Mouse (Mus musculus) midbrain, embryonic 16.5 days (tissue): ENCODE data around the gene Gm21738. TPM values are rescaled to one million over a fixed set of nuclear protein-coding genes. Genes with fewer than 3 reads are reported as not detected.
"Not testable (repeated sequence)": the region's sequence is repeated elsewhere in the genome, so short reads cannot be mapped to it uniquely, and the experiment has no call there.

ENCODE experiments used
- ATAC-seq: fragments of 200-750 bp; cut with Nextera tagmentation; 2 replicates; pipeline ENCODE4 v1.8.0; 2017; ENCODE audit warnings: moderate TSS enrichment
- H3K27ac ChIP-seq: fragments of 300-500 bp; sonication (generic); 2 replicates; pipeline ENCODE4 v1.5.1; 2014; ENCODE audit warnings: mild to moderate bottlenecking, low read length, mixed read lengths
- H3K27me3 ChIP-seq: fragments of 300-500 bp; sonication (generic); 2 replicates; pipeline ENCODE4 v1.6.1; 2014; ENCODE audit warnings: low read depth, low read length, mixed read lengths; ENCODE audit not compliant: control insufficient read depth, insufficient read depth
- H3K36me3 ChIP-seq: fragments of 300-500 bp; sonication (generic); 2 replicates; pipeline ENCODE4 v1.6.1; 2014; ENCODE audit warnings: mild to moderate bottlenecking, low read length, moderate library complexity, mixed read lengths; ENCODE audit not compliant: control insufficient read depth, insufficient read depth
- H3K4me1 ChIP-seq: fragments of 300-500 bp; sonication (generic); 2 replicates; pipeline ENCODE4 v1.6.1; 2014; ENCODE audit warnings: mild to moderate bottlenecking, low read length, mixed read lengths; ENCODE audit not compliant: control insufficient read depth, insufficient read depth
- H3K4me2 ChIP-seq: fragments of 300-500 bp; sonication (generic); 2 replicates; pipeline ENCODE4 v1.6.1; 2014; ENCODE audit warnings: mild to moderate bottlenecking, low read length, mixed read lengths
- H3K4me3 ChIP-seq: fragments of 300-500 bp; sonication (generic); 2 replicates; pipeline ENCODE4 v1.5.1; 2014; ENCODE audit warnings: low read depth, mild to moderate bottlenecking, low read length, moderate library complexity, mixed read lengths
- H3K9ac ChIP-seq: fragments of 300-500 bp; sonication (generic); 2 replicates; pipeline ENCODE4 v1.6.1; 2014; ENCODE audit warnings: low read depth, low read length, mixed read lengths
- H3K9me3 ChIP-seq: fragments of 300-500 bp; sonication (generic); replicated peaks from 2 replicates; pipeline ENCODE4 v1.6.1; 2014; ENCODE audit warnings: mild to moderate bottlenecking, low read length, mixed read lengths; ENCODE audit not compliant: control insufficient read depth, poor library complexity, severe bottlenecking
- WGBS: fragments of 180-500 bp; shearing (Covaris S2); extraction: QIAGEN DNeasy Blood & Tissue Kit; methylation state at CpG from one replicate; pipeline ENCODE4 v1.1.7; 2014; 5-methylcytosine and 5-hydroxymethylcytosine counted together
- polyA plus RNA-seq: library from polyadenylated mRNA; unstranded; fragments of >200 nt; fragmentation: Nextera tagmentation; extraction: Ambion mirVana; gene quantifications from 2 replicates; pipeline ENCODE4 v1.2.1, GENCODE M21; 2015

The Gm21738 gene
- polyA plus RNA-seq, result 0.67 and 1.5 TPM in 2 replicates

DNA sequence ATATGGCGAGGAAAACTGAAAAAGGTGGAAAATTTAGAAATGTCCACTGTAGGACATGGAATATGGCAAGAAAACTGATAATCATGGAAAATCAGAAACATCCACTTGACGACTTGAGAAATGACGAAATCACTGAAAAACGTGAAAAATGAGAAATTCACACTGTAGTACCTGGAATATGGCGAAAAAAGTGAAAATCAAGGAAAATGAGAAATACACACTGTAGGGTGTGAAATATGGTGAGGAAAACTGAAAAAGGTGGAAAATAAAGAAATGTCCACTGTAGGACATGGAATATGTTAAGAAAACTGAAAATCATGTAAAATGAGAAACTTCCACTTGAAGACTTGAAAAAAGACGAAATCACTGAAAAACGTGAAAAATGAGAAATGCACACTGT lies at the start of gene Gm21738:
TSS of gene Gm21738 (minus strand) at position 101 of the 400 bp plus-strand sequence.
- ATAC-seq, H3K4me3 ChIP-seq, H3K4me1 ChIP-seq, H3K27me3 ChIP-seq, H3K9me3 ChIP-seq, H3K27ac ChIP-seq, H3K36me3 ChIP-seq, H3K4me2 ChIP-seq, H3K9ac ChIP-seq: not testable (repeated sequence)
- 80% methylated on average over 7 of the region's 7 CpGs for WGBS

DNA sequence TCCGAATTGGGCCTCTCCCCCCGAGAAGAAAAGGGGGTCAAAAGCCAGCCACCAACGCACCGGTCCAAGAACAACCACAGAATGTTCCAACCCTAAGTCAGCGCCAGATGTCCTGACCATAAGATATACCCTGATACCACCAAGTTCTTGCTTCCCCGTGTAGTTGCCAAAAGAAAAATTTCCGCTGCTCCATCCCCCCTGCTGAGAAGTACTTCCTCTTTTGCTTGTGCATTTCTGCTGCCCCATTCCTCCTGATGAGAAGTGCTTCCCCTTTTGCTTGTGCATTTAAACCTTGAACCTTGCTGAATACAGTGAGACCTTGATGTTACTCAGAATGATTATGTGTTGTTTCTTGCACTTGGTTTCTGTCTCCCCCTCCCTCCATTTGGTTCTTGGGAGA lies 35.0 kb downstream of the Gm21738 start:
- H3K4me3 ChIP-seq, ATAC-seq, H3K27ac ChIP-seq, H3K36me3 ChIP-seq, H3K4me2 ChIP-seq, H3K9ac ChIP-seq, H3K4me1 ChIP-seq, H3K27me3 ChIP-seq: not testable (repeated sequence)
- peaks cover 20% of the 10 kb centered on the region for H3K9me3 ChIP-seq
- WGBS, result 80% methylated on average over 7 of the region's 7 CpGs

Other genes with a start within 250 kb of the Gm21738 start
- 0.34 and 0.64 TPM in 2 replicates for gene Gm2244, start 131.0 kb upstream of the Gm21738 start, polyA plus RNA-seq
- gene Gm2237, start 166.2 kb upstream of the Gm21738 start, polyA plus RNA-seq, result 5.8 and 6.3 TPM in 2 replicates
- gene Gm5458, start 183.7 kb upstream of the Gm21738 start, polyA plus RNA-seq, result not detected in 2 replicates